Mouse (Mus musculus) testis, adult 2 months (tissue): ENCODE measurements around the gene Gemin2. TPM values are rescaled to one million over a fixed set of nuclear protein-coding genes. Genes with fewer than 3 reads are reported as not detected.

Source experiments
- H3K27ac ChIP-seq: fragments of 200-500 bp; 2 replicates; pipeline ENCODE4 v1.5.1; 2012; ENCODE audit warnings: low read depth, low read length; ENCODE audit not compliant: control insufficient read depth, insufficient read depth
- H3K27me3 ChIP-seq: fragments of 200-500 bp; 2 replicates; pipeline ENCODE4 v1.6.1; 2012; ENCODE audit warnings: mild to moderate bottlenecking, low read length, moderate library complexity; ENCODE audit not compliant: control insufficient read depth, insufficient read depth
- H3K36me3 ChIP-seq: fragments of 200-500 bp; 2 replicates; pipeline ENCODE4 v1.6.1; 2012; ENCODE audit warnings: mild to moderate bottlenecking, low read length; ENCODE audit not compliant: control insufficient read depth, insufficient read depth
- H3K4me1 ChIP-seq: fragments of 200-500 bp; 2 replicates; pipeline ENCODE4 v1.6.1; 2012; ENCODE audit warnings: low read length; ENCODE audit not compliant: control insufficient read depth, insufficient read depth
- H3K4me3 ChIP-seq: fragments of 200-500 bp; 2 replicates; pipeline ENCODE4 v1.5.1; 2012; ENCODE audit warnings: low read depth, mild to moderate bottlenecking, low read length, moderate library complexity, mixed read lengths; ENCODE audit not compliant: control insufficient read depth
- CTCF ChIP-seq: fragments of 200-500 bp; IDR thresholded peaks from 2 replicates; pipeline ENCODE4 v1.5.1; 2012; ENCODE audit warnings: low read depth, mild to moderate bottlenecking, inconsistent platforms, low read length, moderate library complexity; ENCODE audit not compliant: control insufficient read depth, insufficient read depth, insufficient replicate concordance
- POLR2A ChIP-seq: fragments of 200-500 bp; IDR thresholded peaks from 2 replicates; pipeline ENCODE4 v1.6.1; 2012; ENCODE audit warnings: low read depth, mild to moderate bottlenecking, inconsistent platforms, low read length, moderate library complexity; ENCODE audit not compliant: control insufficient read depth
- polyA plus RNA-seq: library from polyadenylated mRNA; depleted of rRNA; stranded (reverse); fragments of >200 nt; gene quantifications from 2 replicates; pipeline ENCODE4 v1.2.3, GENCODE M21; 2012

The Gemin2 gene
- polyA plus RNA-seq, 1 experiment = 5.5 TPM

- H3K36me3 ChIP-seq = no peaks in the 10 kb centered on the region
- H3K4me1 ChIP-seq = peaks cover 3% of the 10 kb centered on the region; the same call in 1 of the 2 replicates
- H3K27me3 ChIP-seq = no peaks in the 10 kb centered on the region
- peak overlapping the region; percentile 73; the same call in 1 of the 2 replicates for H3K27ac ChIP-seq
- no peak for TF ChIP-seq CTCF
- no peak for TF ChIP-seq POLR2A
- H3K4me3 ChIP-seq = peak overlapping the region; percentile 98
Observed at GRCm38 (mm10) chr12:59060322-59060721, 47.1 kb downstream of the Gemin2 start.

- Histone ChIP-seq H3K27me3 (no peaks in the 10 kb centered on the region), H3K36me3 (no peaks in the 10 kb centered on the region), H3K4me3 (peak within 1 kb of the TSS; percentile 98), H3K4me1 (peaks cover 3% of the 10 kb centered on the region; the same call in 1 of the 2 replicates), H3K27ac (peak within 1 kb of the TSS; percentile 73)
- TF ChIP-seq CTCF = no peak
- TF ChIP-seq POLR2A = peak; percentile 91
Observed at GRCm38 (mm10) chr12:59060993-59061595, 47.9 kb downstream of the Gemin2 start, which contains the start of gene Trappc6b. Trappc6b (minus strand) TSS chr12:59061472.

- Histone ChIP-seq H3K36me3 (peaks cover 1% of the 10 kb centered on the region; the same call in 1 of the 2 replicates), H3K27me3 (no peaks in the 10 kb centered on the region), H3K4me1 (peaks cover 3% of the 10 kb centered on the region; the same call in 1 of the 2 replicates), H3K27ac (no peak overlapping the region), H3K4me3 (no peak overlapping the region)
- no peak for TF ChIP-seq CTCF
- no peak for TF ChIP-seq POLR2A
Observed at GRCm38 (mm10) chr12:59064837-59065236, 51.6 kb downstream of the Gemin2 start.

- Histone ChIP-seq H3K27ac (no peak overlapping the region), H3K36me3 (peaks cover 1% of the 10 kb centered on the region; the same call in 1 of the 2 replicates), H3K4me1 (no peaks in the 10 kb centered on the region), H3K4me3 (no peak overlapping the region), H3K27me3 (no peaks in the 10 kb centered on the region)
- TF ChIP-seq CTCF = no peak
- no peak for TF ChIP-seq POLR2A
Observed at GRCm38 (mm10) chr12:59065776-59066175, 52.6 kb downstream of the Gemin2 start.

- no peaks in the 10 kb centered on the region for H3K4me1 ChIP-seq
- H3K27ac ChIP-seq = peak within 1 kb of the TSS; percentile 76
- peaks cover 3% of the 10 kb centered on the region for H3K36me3 ChIP-seq
- no peaks in the 10 kb centered on the region for H3K27me3 ChIP-seq
- H3K4me3 ChIP-seq = peak within 1 kb of the TSS; percentile 90
- TF ChIP-seq POLR2A (peak; percentile 88), CTCF (no peak)
Observed at GRCm38 (mm10) chr12:59066448-59067077, 53.4 kb downstream of the Gemin2 start, which contains the start of gene Pnn. Pnn (plus strand) TSS chr12:59066884.

GRCm38 (mm10) chr12:59067095-59067494 is 53.9 kb downstream of the Gemin2 start:
- Histone ChIP-seq H3K4me3 (peak overlapping the region; percentile 90), H3K27me3 (no peaks in the 10 kb centered on the region), H3K4me1 (no peaks in the 10 kb centered on the region), H3K36me3 (peaks cover 5% of the 10 kb centered on the region), H3K27ac (peak overlapping the region; percentile 76)
- TF ChIP-seq POLR2A (no peak), CTCF (no peak)

- Histone ChIP-seq H3K4me3 (no peak overlapping the region), H3K4me1 (no peaks in the 10 kb centered on the region), H3K36me3 (peaks cover 7% of the 10 kb centered on the region), H3K27ac (no peak overlapping the region), H3K27me3 (no peaks in the 10 kb centered on the region)
- no peak for TF ChIP-seq POLR2A
- no peak for TF ChIP-seq CTCF
Observed at GRCm38 (mm10) chr12:59068791-59069190, 55.6 kb downstream of the Gemin2 start.
